Mouse (Mus musculus) olfactory bulb, adult 2 months (tissue): Measurements from ENCODE around the gene Teddm3.

Experiments used
- CTCF ChIP-seq: fragments of 200-500 bp; IDR thresholded peaks from 2 replicates; pipeline ENCODE4 v1.5.1; 2012; ENCODE audit warnings: low read depth, mild to moderate bottlenecking, low read length, moderate library complexity; ENCODE audit not compliant: insufficient read depth
- POLR2A ChIP-seq: fragments of 200-500 bp; IDR thresholded peaks from 2 replicates; pipeline ENCODE4 v1.6.1; 2012; ENCODE audit warnings: mild to moderate bottlenecking, low read depth, low read length, moderate library complexity; ENCODE audit not compliant: insufficient read depth

- TF ChIP-seq CTCF (no peak), POLR2A (no peak)
Measured at GRCm38 (mm10) chr16:21198006-21198405, 44.2 kb upstream of the Teddm3 start.
